Mouse (Mus musculus): ENCODE results near the gene Tiprl.

- TF ChIP-seq POLR2A (IDR thresholded peaks at IDR 0.05; ENCODE audit: control insufficient read depth, extremely low read depth, insufficient read depth, low read length, poor library complexity) (no peak), CTCF (IDR thresholded peaks at IDR 0.05; ENCODE audit: borderline replicate concordance, control insufficient read depth, extremely low read depth, insufficient read depth, low read length, poor library complexity) (no peak)
Measured at GRCm38 (mm10) chr1:165171277-165171676, 65.5 kb downstream of the Tiprl start.
